Mouse (Mus musculus): ENCODE data around the gene Cox5a. TPM values are rescaled to one million over a fixed set of nuclear protein-coding genes. Genes with fewer than 3 reads are reported as not detected.

Gene Cox5a
- polyA plus RNA-seq, 1 experiment from 2014 or later = 1,178 TPM

- H3K9ac ChIP-seq (ENCODE audit: low read depth, low read length) = peak overlapping the region; percentile 12; the same call in 1 of the 2 replicates
- WGBS (ENCODE audit: insufficient replicate concordance) = 65% methylated on average over 11 of the region's 11 CpGs
- H3K9me3 ChIP-seq (replicated peaks; ENCODE audit: control insufficient read depth, low read length) = no peaks in the 10 kb centered on the region
- peak overlapping the region; percentile 61 for H3K27ac ChIP-seq (ENCODE audit: low read depth, low read length)
- ATAC-seq (replicated peaks; ENCODE audit: insufficient number of reproducible peaks, low FRiP score, low TSS enrichment) = no peak; the same call in 1 of the 2 replicates
- no peak overlapping the region; the same call in 1 of the 2 replicates for H3K4me2 ChIP-seq
- H3K27me3 ChIP-seq (ENCODE audit: control insufficient read depth, insufficient read depth, low read length) = no peaks in the 10 kb centered on the region
- H3K36me3 ChIP-seq (ENCODE audit: control insufficient read depth, insufficient read depth, low read length) = peaks cover 13% of the 10 kb centered on the region
- peaks cover 17% of the 10 kb centered on the region for H3K4me1 ChIP-seq (ENCODE audit: control insufficient read depth, insufficient read depth, low read length)
- no peak overlapping the region for H3K4me3 ChIP-seq (ENCODE audit: low read depth, low read length)
Measured at GRCm38 (mm10) chr9:57550126-57550862, 29.2 kb downstream of the Cox5a start.

DNA sequence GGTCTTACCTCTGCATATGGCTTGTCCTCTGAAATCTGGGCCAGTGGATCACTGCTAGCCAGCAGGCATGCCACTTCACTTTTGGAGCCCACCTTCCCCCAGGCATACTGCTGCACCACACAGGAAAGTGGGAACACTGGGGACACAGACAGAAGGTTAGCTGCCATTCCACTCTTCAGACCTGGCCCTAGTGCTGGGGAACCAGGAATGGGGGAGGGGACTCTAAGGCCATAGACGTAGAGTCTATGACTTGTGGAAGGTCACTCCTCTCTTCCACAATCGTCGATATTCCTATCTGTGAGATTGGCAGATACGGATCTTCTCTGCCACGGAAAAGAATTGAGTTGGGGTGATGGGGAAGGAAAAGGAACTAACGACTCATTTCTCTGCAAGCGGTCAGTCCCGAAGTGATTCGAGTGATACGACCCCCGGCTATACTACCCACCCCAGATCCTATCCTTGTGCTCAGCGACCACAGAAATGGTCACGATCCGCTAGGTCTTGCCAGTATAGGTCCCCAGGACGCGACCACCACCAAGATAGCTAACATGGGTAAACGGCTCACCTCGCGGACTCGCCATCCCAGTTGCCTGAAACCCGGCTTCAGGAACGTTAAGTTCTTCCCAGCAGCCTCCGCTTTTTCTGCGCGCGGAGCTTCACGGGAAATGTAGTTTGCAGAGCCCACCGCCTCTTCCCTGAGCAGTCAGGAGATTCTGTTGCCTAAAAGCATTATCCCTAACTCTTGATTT lies 31.2 kb downstream of the Cox5a start, which contains the start of gene Mpi:
TSS of gene Mpi (minus strand) at position 625 of the 749 bp plus-strand sequence.
- Histone ChIP-seq H3K4me1 (ENCODE audit: control insufficient read depth, insufficient read depth, low read length) (peaks cover 17% of the 10 kb centered on the region), H3K27me3 (ENCODE audit: control insufficient read depth, insufficient read depth, low read length) (no peaks in the 10 kb centered on the region), H3K27ac (ENCODE audit: low read depth, low read length) (no peak within 1 kb of the TSS), H3K4me3 (ENCODE audit: low read depth, low read length) (peak within 1 kb of the TSS; percentile 63), H3K4me2 (peak within 1 kb of the TSS; percentile 76), H3K9ac (ENCODE audit: low read depth, low read length) (peak within 1 kb of the TSS; percentile 75), H3K36me3 (ENCODE audit: control insufficient read depth, insufficient read depth, low read length) (peaks cover 3% of the 10 kb centered on the region; the same call in 1 of the 2 replicates), H3K9me3 (replicated peaks; ENCODE audit: control insufficient read depth, low read length) (no peaks in the 10 kb centered on the region)
- under 1% methylated on average over 28 of the region's 28 CpGs for WGBS (ENCODE audit: insufficient replicate concordance)
- 0 out of 2 replicates have a peak, but pooled peaks have one; percentile 41 for ATAC-seq (replicated peaks; ENCODE audit: insufficient number of reproducible peaks, low FRiP score, low TSS enrichment)

- ATAC-seq (replicated peaks; ENCODE audit: insufficient number of reproducible peaks, low FRiP score, low TSS enrichment) = no peak
- no peaks in the 10 kb centered on the region for H3K9me3 ChIP-seq (replicated peaks; ENCODE audit: control insufficient read depth, low read length)
- 69% methylated on average over 11 of the region's 11 CpGs for WGBS (ENCODE audit: insufficient replicate concordance)
- no peak overlapping the region for H3K27ac ChIP-seq (ENCODE audit: low read depth, low read length)
- H3K36me3 ChIP-seq (ENCODE audit: control insufficient read depth, insufficient read depth, low read length) = 0 out of 2 replicates have a peak, but pooled peaks cover 3% of the 10 kb centered on the region
- no peak overlapping the region for H3K9ac ChIP-seq (ENCODE audit: low read depth, low read length)
- H3K4me3 ChIP-seq (ENCODE audit: low read depth, low read length) = no peak overlapping the region
- H3K27me3 ChIP-seq (ENCODE audit: control insufficient read depth, insufficient read depth, low read length) = no peaks in the 10 kb centered on the region
- peaks cover 14% of the 10 kb centered on the region for H3K4me1 ChIP-seq (ENCODE audit: control insufficient read depth, insufficient read depth, low read length)
- H3K4me2 ChIP-seq = no peak overlapping the region
Measured at GRCm38 (mm10) chr9:57553119-57553518, 32.0 kb downstream of the Cox5a start.

DNA sequence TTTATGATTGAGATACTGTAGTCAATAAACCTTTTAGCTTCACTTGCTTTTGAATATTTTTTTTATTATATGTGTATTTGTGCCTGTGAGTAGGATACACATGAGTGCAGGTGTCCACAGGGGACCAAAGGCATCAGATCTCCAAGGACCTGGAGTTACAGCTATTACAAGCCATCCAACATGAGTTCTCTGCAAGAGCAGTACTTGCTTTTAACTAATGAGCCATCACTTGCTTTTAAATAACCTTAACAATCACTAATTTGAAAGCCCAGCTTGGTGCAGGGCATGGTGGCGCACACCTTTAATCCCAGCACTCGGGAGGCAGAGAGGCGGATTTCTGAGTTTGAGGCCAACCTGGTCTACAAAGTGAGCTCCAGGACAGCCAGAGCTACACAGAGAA lies 33.7 kb downstream of the Cox5a start:
- Histone ChIP-seq H3K27ac (ENCODE audit: low read depth, low read length) (no peak overlapping the region), H3K27me3 (ENCODE audit: control insufficient read depth, insufficient read depth, low read length) (no peaks in the 10 kb centered on the region), H3K4me3 (ENCODE audit: low read depth, low read length) (no peak overlapping the region), H3K36me3 (ENCODE audit: control insufficient read depth, insufficient read depth, low read length) (no peaks in the 10 kb centered on the region), H3K4me2 (no peak overlapping the region), H3K9me3 (replicated peaks; ENCODE audit: control insufficient read depth, low read length) (no peaks in the 10 kb centered on the region), H3K9ac (ENCODE audit: low read depth, low read length) (no peak overlapping the region), H3K4me1 (ENCODE audit: control insufficient read depth, insufficient read depth, low read length) (peaks cover 13% of the 10 kb centered on the region)
- 40% methylated on average over 3 of the region's 3 CpGs for WGBS (ENCODE audit: insufficient replicate concordance)
- ATAC-seq (replicated peaks; ENCODE audit: insufficient number of reproducible peaks, low FRiP score, low TSS enrichment) = no peak

GRCm38 (mm10) chr9:57557215-57557614 lies 36.1 kb downstream of the Cox5a start:
- no peaks in the 10 kb centered on the region for H3K36me3 ChIP-seq (ENCODE audit: control insufficient read depth, insufficient read depth, low read length)
- H3K9me3 ChIP-seq (replicated peaks; ENCODE audit: control insufficient read depth, low read length) = no peaks in the 10 kb centered on the region
- peaks cover 13% of the 10 kb centered on the region for H3K4me1 ChIP-seq (ENCODE audit: control insufficient read depth, insufficient read depth, low read length)
- no peaks in the 10 kb centered on the region for H3K27me3 ChIP-seq (ENCODE audit: control insufficient read depth, insufficient read depth, low read length)
- ATAC-seq (replicated peaks; ENCODE audit: insufficient number of reproducible peaks, low FRiP score, low TSS enrichment) = no peak
- H3K4me2 ChIP-seq = no peak overlapping the region
- no peak overlapping the region for H3K9ac ChIP-seq (ENCODE audit: low read depth, low read length)
- H3K4me3 ChIP-seq (ENCODE audit: low read depth, low read length) = no peak overlapping the region
- H3K27ac ChIP-seq (ENCODE audit: low read depth, low read length) = no peak overlapping the region
- whole genome bisulfite sequencing (ENCODE audit: insufficient replicate concordance) = 72% methylated on average over 3 of the region's 3 CpGs

- no peak overlapping the region for H3K27ac ChIP-seq (ENCODE audit: low read depth, low read length)
- H3K4me1 ChIP-seq (ENCODE audit: control insufficient read depth, insufficient read depth, low read length) = peaks cover 25% of the 10 kb centered on the region
- ATAC-seq (replicated peaks; ENCODE audit: insufficient number of reproducible peaks, low FRiP score, low TSS enrichment) = no peak
- H3K4me3 ChIP-seq (ENCODE audit: low read depth, low read length) = no peak overlapping the region
- H3K4me2 ChIP-seq = no peak overlapping the region
- H3K36me3 ChIP-seq (ENCODE audit: control insufficient read depth, insufficient read depth, low read length) = no peaks in the 10 kb centered on the region
- no peak overlapping the region for H3K9ac ChIP-seq (ENCODE audit: low read depth, low read length)
- no peaks in the 10 kb centered on the region for H3K9me3 ChIP-seq (replicated peaks; ENCODE audit: control insufficient read depth, low read length)
- no peaks in the 10 kb centered on the region for H3K27me3 ChIP-seq (ENCODE audit: control insufficient read depth, insufficient read depth, low read length)
- 80% methylated on average over 4 of the region's 4 CpGs for WGBS (ENCODE audit: insufficient replicate concordance)
Measured at GRCm38 (mm10) chr9:57558625-57559024, 37.6 kb downstream of the Cox5a start.

DNA sequence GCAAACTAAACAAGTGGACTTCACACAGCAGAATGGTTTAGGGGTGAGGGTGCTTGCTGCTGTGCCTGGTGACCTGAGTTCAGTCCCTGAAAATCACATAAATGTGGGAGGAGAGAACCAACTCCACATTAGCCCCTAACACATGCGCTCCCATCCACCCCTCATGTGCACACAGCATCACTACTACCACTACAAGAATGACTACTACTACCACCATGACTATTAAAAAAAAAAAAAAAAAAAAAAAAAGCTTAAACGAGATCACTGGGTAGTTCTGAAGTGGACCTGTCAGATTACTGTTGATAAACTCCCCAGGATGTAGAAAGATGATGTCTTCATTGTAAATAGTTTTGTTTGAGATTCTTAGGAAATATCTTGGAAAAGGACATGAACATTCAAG lies 38.5 kb downstream of the Cox5a start:
- no peaks in the 10 kb centered on the region for H3K36me3 ChIP-seq (ENCODE audit: control insufficient read depth, insufficient read depth, low read length)
- H3K9me3 ChIP-seq (replicated peaks; ENCODE audit: control insufficient read depth, low read length) = no peaks in the 10 kb centered on the region
- H3K27me3 ChIP-seq (ENCODE audit: control insufficient read depth, insufficient read depth, low read length) = no peaks in the 10 kb centered on the region
- no peak overlapping the region for H3K4me3 ChIP-seq (ENCODE audit: low read depth, low read length)
- no peak overlapping the region for H3K27ac ChIP-seq (ENCODE audit: low read depth, low read length)
- WGBS (ENCODE audit: insufficient replicate concordance) = 68% methylated on average over 2 of the region's 2 CpGs
- ATAC-seq (replicated peaks; ENCODE audit: insufficient number of reproducible peaks, low FRiP score, low TSS enrichment) = no peak
- no peak overlapping the region for H3K9ac ChIP-seq (ENCODE audit: low read depth, low read length)
- H3K4me1 ChIP-seq (ENCODE audit: control insufficient read depth, insufficient read depth, low read length) = peaks cover 25% of the 10 kb centered on the region
- no peak overlapping the region for H3K4me2 ChIP-seq

DNA sequence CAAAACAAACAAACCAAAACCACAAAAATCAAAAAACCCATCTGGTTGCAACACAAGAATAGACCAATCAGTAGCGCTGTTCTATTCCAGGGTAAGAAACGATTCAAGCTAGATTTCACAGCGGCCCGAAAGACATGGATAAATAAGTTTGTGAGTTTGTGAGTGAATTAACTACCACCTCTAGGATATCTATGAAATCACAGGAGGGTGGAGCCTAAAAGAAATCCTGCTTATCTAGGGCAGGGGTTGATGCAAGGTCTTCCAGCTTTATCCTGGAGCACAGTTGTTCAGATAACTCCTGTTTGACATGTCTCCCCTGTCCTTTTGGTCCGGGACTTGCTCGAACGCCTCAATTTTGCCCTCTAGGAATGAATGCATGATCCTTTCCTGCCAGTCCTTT lies 39.2 kb downstream of the Cox5a start:
- Histone ChIP-seq H3K4me3 (ENCODE audit: low read depth, low read length) (peak overlapping the region; percentile 79), H3K27ac (ENCODE audit: low read depth, low read length) (no peak overlapping the region), H3K9me3 (replicated peaks; ENCODE audit: control insufficient read depth, low read length) (no peaks in the 10 kb centered on the region), H3K4me2 (peak overlapping the region; percentile 89), H3K36me3 (ENCODE audit: control insufficient read depth, insufficient read depth, low read length) (no peaks in the 10 kb centered on the region), H3K27me3 (ENCODE audit: control insufficient read depth, insufficient read depth, low read length) (no peaks in the 10 kb centered on the region), H3K9ac (ENCODE audit: low read depth, low read length) (peak overlapping the region; percentile 85), H3K4me1 (ENCODE audit: control insufficient read depth, insufficient read depth, low read length) (peaks cover 25% of the 10 kb centered on the region)
- WGBS (ENCODE audit: insufficient replicate concordance) = 27% methylated on average over 7 of the region's 7 CpGs
- ATAC-seq (replicated peaks; ENCODE audit: insufficient number of reproducible peaks, low FRiP score, low TSS enrichment) = no peak
